Mouse (Mus musculus) kidney, adult 2 months (tissue): ENCODE measurements around the gene Slfn2. TPM values are rescaled to one million over a fixed set of nuclear protein-coding genes. Genes with fewer than 3 reads are reported as not detected.

ENCODE experiments used
- DNase-seq: peaks from one replicate; pipeline ENCODE4 v3.0.0; 2021
- H3K27ac ChIP-seq: fragments of 200-500 bp; 2 replicates; pipeline ENCODE4 v1.5.1; 2012; ENCODE audit warnings: low read depth, low read length, control low read depth, inconsistent platforms; ENCODE audit not compliant: insufficient read depth
- H3K27me3 ChIP-seq: fragments of 200-500 bp; replicated peaks from 2 replicates; pipeline ENCODE4 v1.6.1; 2012; ENCODE audit warnings: mild to moderate bottlenecking, moderate library complexity, low read length, inconsistent platforms; ENCODE audit not compliant: control insufficient read depth, insufficient read depth
- H3K36me3 ChIP-seq: fragments of 200-500 bp; 2 replicates; pipeline ENCODE4 v1.6.1; 2012; ENCODE audit warnings: mild to moderate bottlenecking, moderate library complexity, low read length, inconsistent platforms; ENCODE audit not compliant: control insufficient read depth, insufficient read depth
- H3K4me1 ChIP-seq: fragments of 200-500 bp; 2 replicates; pipeline ENCODE4 v1.6.1; 2011; ENCODE audit warnings: low read length; ENCODE audit not compliant: control insufficient read depth, insufficient read depth
- H3K4me3 ChIP-seq: fragments of 200-500 bp; 2 replicates; pipeline ENCODE4 v1.5.1; 2011; ENCODE audit warnings: mild to moderate bottlenecking, low read depth, low read length, control low read depth; ENCODE audit not compliant: insufficient read depth
- CTCF ChIP-seq: fragments of 200-500 bp; conservative IDR thresholded peaks from 2 replicates; pipeline ENCODE4 v1.5.1; 2011; ENCODE audit warnings: low read depth, mild to moderate bottlenecking, control low read depth, low read length, moderate library complexity, mixed read lengths; ENCODE audit not compliant: insufficient read depth, insufficient read length
- POLR2A ChIP-seq: fragments of 200-500 bp; IDR thresholded peaks from one replicate; pipeline ENCODE4 v1.6.1; 2011; ENCODE audit warnings: low read depth, low read length, control low read depth
- WGBS: fragments of 180-500 bp; shearing (Covaris S2); methylation state at CpG from one replicate; pipeline ENCODE4 v1.1.7; 2018; 5-methylcytosine and 5-hydroxymethylcytosine counted together
- polyA plus RNA-seq: library from polyadenylated mRNA; depleted of rRNA; stranded (reverse); fragments of >200 nt; gene quantifications from 2 replicates; pipeline ENCODE4 v1.2.3, GENCODE M21; 2012

Gene Slfn2
- polyA plus RNA-seq, 1 experiment: 7.3 TPM

- WGBS: 27% methylated on average over 1 of the region's 1 CpGs
- H3K4me3 ChIP-seq: no peak overlapping the region
Observed at GRCm38 (mm10) chr11:83040325-83040724, 24.6 kb upstream of the Slfn2 start.

GRCm38 (mm10) chr11:83041000-83041399 lies 23.9 kb upstream of the Slfn2 start:
- Histone ChIP-seq H3K27me3 (no peaks in the 10 kb centered on the region), H3K4me3 (no peak overlapping the region), H3K27ac (no peak overlapping the region), H3K4me1 (no peaks in the 10 kb centered on the region), H3K36me3 (no peaks in the 10 kb centered on the region)
- no peak for DNase-seq
- TF ChIP-seq CTCF (no peak), POLR2A (no peak)

More at GRCm38 (mm10) chr11:83040325-83040724, 24.6 kb upstream of the Slfn2 start:
- DNase-seq: no peak
- no peaks in the 10 kb centered on the region for H3K36me3 ChIP-seq
- H3K4me1 ChIP-seq: no peaks in the 10 kb centered on the region
- H3K27me3 ChIP-seq: no peaks in the 10 kb centered on the region
- TF ChIP-seq CTCF: no peak
- TF ChIP-seq POLR2A: no peak
- H3K27ac ChIP-seq: no peak overlapping the region

GRCm38 (mm10) chr11:83043891-83044290 lies 21.0 kb upstream of the Slfn2 start:
- Histone ChIP-seq H3K4me1 (no peaks in the 10 kb centered on the region), H3K36me3 (no peaks in the 10 kb centered on the region), H3K4me3 (no peak overlapping the region), H3K27me3 (no peaks in the 10 kb centered on the region), H3K27ac (no peak overlapping the region)
- DNase-seq: no peak
- TF ChIP-seq POLR2A: no peak
- no peak for TF ChIP-seq CTCF
- 82% methylated on average over 4 of the region's 4 CpGs for WGBS

- Histone ChIP-seq H3K4me3 (no peak overlapping the region), H3K4me1 (no peaks in the 10 kb centered on the region), H3K27me3 (no peaks in the 10 kb centered on the region), H3K36me3 (no peaks in the 10 kb centered on the region), H3K27ac (no peak overlapping the region)
- TF ChIP-seq POLR2A: no peak
- TF ChIP-seq CTCF: no peak
- WGBS: 78% methylated on average over 3 of the region's 3 CpGs
- DNase-seq: no peak
Observed at GRCm38 (mm10) chr11:83045642-83046041, 19.3 kb upstream of the Slfn2 start.

DNA sequence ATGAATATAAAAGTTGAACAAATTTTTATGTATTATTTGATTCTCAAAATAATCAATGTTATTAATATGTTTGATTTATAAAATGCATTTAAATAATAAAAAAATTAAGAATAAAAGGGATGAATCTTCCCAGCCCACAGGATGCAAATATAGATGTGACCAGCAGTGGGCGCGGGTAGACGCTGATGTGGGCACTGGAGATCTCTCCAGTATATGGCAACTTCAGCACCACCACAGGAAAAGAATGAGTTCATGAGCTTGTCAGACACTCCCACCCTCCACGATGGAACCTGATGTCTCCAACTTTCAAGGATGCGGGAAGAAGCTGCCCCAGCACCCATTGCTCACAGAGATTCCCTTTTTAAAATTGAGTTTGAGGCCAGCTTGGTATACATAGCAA lies 7.0 kb upstream of the Slfn2 start:
- Histone ChIP-seq H3K4me3 (no peak overlapping the region), H3K27ac (no peak overlapping the region), H3K4me1 (no peaks in the 10 kb centered on the region), H3K27me3 (no peaks in the 10 kb centered on the region), H3K36me3 (no peaks in the 10 kb centered on the region)
- no peak for TF ChIP-seq POLR2A
- peak; percentile 78 for TF ChIP-seq CTCF
- peak; percentile 64 for DNase-seq
- 1% methylated on average over 5 of the region's 5 CpGs for WGBS

DNA sequence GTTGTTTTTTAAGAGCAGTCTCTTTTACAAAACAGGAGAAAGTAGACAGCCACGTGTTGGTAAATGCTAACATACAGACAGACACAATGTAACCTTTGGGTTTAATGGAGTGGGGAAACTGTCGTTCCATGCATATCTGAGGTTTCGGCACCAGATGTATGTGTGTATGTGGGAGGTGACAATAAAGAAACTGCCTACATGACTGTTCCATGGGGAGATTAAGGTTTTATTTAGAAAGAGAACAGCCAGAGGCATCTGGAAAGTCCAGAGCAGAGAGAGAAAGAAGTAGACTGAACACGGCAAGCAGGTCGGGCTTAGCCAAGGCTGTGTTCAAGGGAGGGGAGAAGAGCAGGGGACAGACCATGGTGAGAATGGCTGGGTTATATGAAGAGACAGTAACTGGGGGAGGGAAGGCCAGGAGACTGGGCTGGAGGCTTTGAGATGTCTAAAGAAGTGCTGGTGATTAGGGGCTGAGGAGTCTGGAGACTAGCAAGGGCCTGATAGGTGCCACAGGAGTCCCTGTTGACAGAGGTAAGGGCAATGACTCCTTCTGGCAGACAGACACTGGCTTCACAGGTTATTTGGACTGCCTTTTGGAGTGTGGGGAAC lies 4.4 kb upstream of the Slfn2 start:
- Histone ChIP-seq H3K4me1 (no peaks in the 10 kb centered on the region), H3K4me3 (no peak overlapping the region), H3K27me3 (no peaks in the 10 kb centered on the region), H3K27ac (no peak overlapping the region), H3K36me3 (no peaks in the 10 kb centered on the region)
- TF ChIP-seq POLR2A (no peak), CTCF (no peak)
- 62% methylated on average over 5 of the region's 5 CpGs for WGBS
- DNase-seq: no peak

- 83% methylated on average over 7 of the region's 7 CpGs for WGBS
- no peak for TF ChIP-seq CTCF
- no peak for TF ChIP-seq POLR2A
- Histone ChIP-seq H3K27me3 (no peaks in the 10 kb centered on the region; the same call in 1 of the 2 replicates), H3K4me3 (no peak overlapping the region), H3K27ac (no peak overlapping the region), H3K4me1 (no peaks in the 10 kb centered on the region), H3K36me3 (no peaks in the 10 kb centered on the region)
- DNase-seq: no peak
Observed at GRCm38 (mm10) chr11:83061806-83062205, 3.1 kb upstream of the Slfn2 start.
